Mouse (Mus musculus): Measurements from ENCODE around the gene Plppr1.

DNA sequence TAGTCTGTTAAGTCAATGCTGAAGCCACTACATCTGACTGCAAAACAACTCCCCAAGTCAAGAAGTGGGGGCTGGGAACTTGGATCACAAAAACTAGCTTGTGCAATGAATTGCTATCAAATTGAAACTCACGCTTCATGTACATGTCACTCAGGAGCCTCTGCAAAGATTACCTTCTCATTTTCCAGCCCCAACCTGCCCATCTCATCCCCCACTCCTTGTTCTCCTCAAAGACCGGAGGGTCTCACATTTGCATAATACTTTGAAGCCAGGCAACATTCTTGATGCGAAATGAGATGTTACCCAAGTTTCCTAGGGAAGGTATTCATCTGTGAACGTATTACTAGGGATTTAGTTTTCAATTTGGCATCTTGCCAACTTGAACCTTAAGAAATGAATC is 10.4 kb downstream of the Plppr1 start:
- no peak for TF ChIP-seq CTCF (IDR thresholded peaks at IDR 0.05; ENCODE audit: borderline replicate concordance, extremely low read depth, insufficient read depth, insufficient read length)
- no peak for TF ChIP-seq POLR2A (IDR thresholded peaks at IDR 0.05; ENCODE audit: borderline replicate concordance, extremely low read depth, insufficient read depth, insufficient read length, poor library complexity, severe bottlenecking)

Measured in brain, embryonic 14.5 days (tissue).